ENCODE assay signal across 7 mouse cellular contexts in genomic region chr5:41768382-41769040, GRCm38 (mm10). TPM values are rescaled to one million over a fixed set of nuclear protein-coding genes. Genes with fewer than 3 reads are reported as not detected.
DNase-seq lines count a peak whose midpoint lies in the region; ATAC-seq and TF ChIP-seq lines count a peak whose summit lies in the region.

No protein-coding gene starts in this region.

- H3K4me3 ChIP-seq in intestine, postnatal 0 days (ENCODE audit: low read depth, low read length) = peak overlapping the region; percentile 45
- H3K4me3 ChIP-seq in midbrain, embryonic 12.5 days = peak overlapping the region; percentile 19; the same call in 1 of the 2 replicates
- no peak overlapping the region for H3K4me3 ChIP-seq in small intestine, adult 2 months (ENCODE audit: low read depth, low read length)

- ATAC-seq in intestine, postnatal 0 days = peak; percentile 72
- peak; percentile 47; the same call in 1 of the 2 replicates for ATAC-seq in midbrain, embryonic 12.5 days (ENCODE audit: low FRiP score, low read depth)

- peak; percentile 72 for DNase-seq in adrenal gland, adult 8-10 months
- DNase-seq in embryo, embryonic 9.5 days (ENCODE audit: extremely low spot score) = peak; percentile 85
- peak; percentile 5 for DNase-seq in gonadal fat pad, adult 2 months (ENCODE audit: low read depth)
- peak; percentile 91 for DNase-seq in left cerebral cortex, postnatal 4 days

- no peaks in the 10 kb centered on the region for H3K4me1 ChIP-seq in intestine, postnatal 0 days (replicated peaks; ENCODE audit: control insufficient read depth, insufficient read depth, low read length)
- peaks cover 25% of the 10 kb centered on the region for H3K4me1 ChIP-seq in midbrain, embryonic 12.5 days
- H3K4me1 ChIP-seq in small intestine, adult 2 months (ENCODE audit: control insufficient read depth, insufficient read depth, insufficient read length, low read length) = peaks cover 7% of the 10 kb centered on the region; the same call in 1 of the 2 replicates

- TF ChIP-seq CTCF in intestine, postnatal 0 days (IDR thresholded peaks at IDR 0.05; ENCODE audit: low read depth) = peak; percentile 99
- peak; percentile 99 for TF ChIP-seq CTCF in small intestine, adult 2 months (IDR thresholded peaks at IDR 0.05; ENCODE audit: extremely low read depth, insufficient read length, insufficient replicate concordance, low read depth, low read length)

- intact Hi-C loops in left cerebral cortex, postnatal 4 days (cut with DNase I) = loop anchor here (2.0 to 10.0 kb wide), 3 partner anchors 644 to 1934 kb away; no protein-coding TSS in a partner anchor

- H3K36me3 ChIP-seq in intestine, postnatal 0 days (ENCODE audit: control insufficient read depth, insufficient read depth) = no peaks in the 10 kb centered on the region
- no peaks in the 10 kb centered on the region for H3K36me3 ChIP-seq in midbrain, embryonic 12.5 days
- H3K36me3 ChIP-seq in small intestine, adult 2 months (ENCODE audit: control insufficient read depth, insufficient read depth, low read length) = no peaks in the 10 kb centered on the region

- H3K27me3 ChIP-seq in intestine, postnatal 0 days (replicated peaks; ENCODE audit: control insufficient read depth, insufficient read depth, low read length) = peaks cover 50% of the 10 kb centered on the region
- H3K27me3 ChIP-seq in midbrain, embryonic 12.5 days = peaks cover 61% of the 10 kb centered on the region
- peaks cover 35% of the 10 kb centered on the region for H3K27me3 ChIP-seq in small intestine, adult 2 months (ENCODE audit: control insufficient read depth, insufficient read depth, low read length)

- no peaks in the 10 kb centered on the region for H3K9me3 ChIP-seq in intestine, postnatal 0 days (ENCODE audit: control insufficient read depth)
- H3K9me3 ChIP-seq in midbrain, embryonic 12.5 days = no peaks in the 10 kb centered on the region

- no peak for TF ChIP-seq POLR2A in small intestine, adult 2 months (IDR thresholded peaks at IDR 0.05; ENCODE audit: low read depth, low read length)

- H3K27ac ChIP-seq in intestine, postnatal 0 days (ENCODE audit: low read depth, low read length) = no peak overlapping the region
- no peak overlapping the region for H3K27ac ChIP-seq in midbrain, embryonic 12.5 days (replicated peaks)
- H3K27ac ChIP-seq in small intestine, adult 2 months (ENCODE audit: insufficient read depth, low read depth, low read length) = no peak overlapping the region

- H3K4me2 ChIP-seq in intestine, postnatal 0 days (replicated peaks; ENCODE audit: low read depth) = peak overlapping the region; percentile 64
- peak overlapping the region; percentile 42 for H3K4me2 ChIP-seq in midbrain, embryonic 12.5 days (replicated peaks)

- 4% methylated on average over 21 of the region's 21 CpGs for WGBS in intestine, postnatal 0 days
- WGBS in midbrain, embryonic 12.5 days = 6% methylated on average over 21 of the region's 21 CpGs
- WGBS in small intestine, adult 2 months = 4% methylated on average over 21 of the region's 21 CpGs

- H3K9ac ChIP-seq in intestine, postnatal 0 days (ENCODE audit: low read depth, low read length) = no peak overlapping the region
- H3K9ac ChIP-seq in midbrain, embryonic 12.5 days (replicated peaks) = no peak overlapping the region

RNA-seq across cellular contexts. Expression of gene Nkx3-2, which starts 4.2 kb away (rescaled TPM):
- not detected for total RNA-seq in adrenal gland, adult 8-10 months (2022)
- polyA plus RNA-seq in gonadal fat pad, adult 2 months (2012; rRNA removed) = 0.09 TPM in 1 of 2 replicates, not detected in the other
- 0.89 and 1.4 TPM in 2 replicates for polyA plus RNA-seq in intestine, postnatal 0 days (2015; fragmentation: Nextera tagmentation; extraction: Ambion mirVana)
- total RNA-seq in left cerebral cortex, postnatal 4 days (2021) = not detected
- polyA plus RNA-seq in midbrain, embryonic 12.5 days (2016; fragmentation: Nextera tagmentation; extraction: Ambion mirVana) = 0.31 TPM in 1 of 2 replicates, not detected in the other
- polyA plus RNA-seq in small intestine, adult 2 months (2012; rRNA removed) = 1.7 and 2.3 TPM in 2 replicates

Comparison
In these comparisons a context has a peak if more than half of its experiments do, and no peak if none do; other contexts are left out.
1. DNase-seq: peak in every context shown above with its lines; median percentile 91 in left cerebral cortex, postnatal 4 days; 85 in embryo, embryonic 9.5 days; 72 in adrenal gland, adult 8-10 months; 5 in gonadal fat pad, adult 2 months.